Mouse (Mus musculus) kidney, postnatal 14 days (tissue): Measurements from ENCODE around the gene Gm20532.

Source experiments
- DNase-seq: peaks from one replicate; pipeline ENCODE4 v3.0.0; 2022; ENCODE audit warnings: mixed read lengths

Gene Gm20532

DNA sequence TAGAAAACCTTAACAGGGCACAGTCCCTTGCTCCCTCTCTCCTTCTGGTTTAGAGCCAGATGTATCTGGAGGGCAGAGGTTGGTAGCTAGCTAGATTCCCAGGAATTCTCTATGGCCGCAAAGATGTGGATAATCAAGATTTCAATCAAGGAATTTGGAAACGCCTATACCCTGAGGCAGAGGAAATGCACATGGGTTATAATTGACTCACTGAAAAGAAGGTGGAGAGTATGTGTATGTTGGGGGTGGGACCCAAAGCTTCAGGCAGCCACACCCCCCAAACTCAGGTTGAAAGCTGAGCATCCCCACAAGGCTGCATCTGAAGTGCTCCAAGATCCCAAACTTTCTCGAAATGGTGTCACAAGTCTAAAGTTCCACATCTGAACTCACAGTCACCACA lies 12.0 kb downstream of the Gm20532 start:
- DNase-seq = no peak

DNA sequence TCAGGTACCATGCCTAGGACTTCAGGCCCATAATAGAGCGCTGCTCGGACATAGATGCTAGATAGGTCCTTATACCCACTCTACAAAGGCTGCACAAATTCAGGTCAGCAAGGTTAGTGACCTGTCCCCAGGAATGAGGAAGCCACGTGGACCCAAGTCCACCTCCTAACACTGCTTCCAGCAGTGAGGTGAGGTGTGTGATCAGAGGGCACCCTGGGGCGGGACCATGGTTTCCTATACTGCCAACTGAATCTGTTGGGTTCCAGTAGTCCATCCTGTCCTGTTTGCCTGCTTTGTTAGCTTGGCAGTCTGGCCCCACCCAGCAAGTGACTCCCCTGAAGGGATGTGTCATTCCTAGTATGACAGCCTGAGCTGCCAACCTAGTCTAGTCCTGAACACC lies 13.5 kb downstream of the Gm20532 start:
- DNase-seq = no peak

DNA sequence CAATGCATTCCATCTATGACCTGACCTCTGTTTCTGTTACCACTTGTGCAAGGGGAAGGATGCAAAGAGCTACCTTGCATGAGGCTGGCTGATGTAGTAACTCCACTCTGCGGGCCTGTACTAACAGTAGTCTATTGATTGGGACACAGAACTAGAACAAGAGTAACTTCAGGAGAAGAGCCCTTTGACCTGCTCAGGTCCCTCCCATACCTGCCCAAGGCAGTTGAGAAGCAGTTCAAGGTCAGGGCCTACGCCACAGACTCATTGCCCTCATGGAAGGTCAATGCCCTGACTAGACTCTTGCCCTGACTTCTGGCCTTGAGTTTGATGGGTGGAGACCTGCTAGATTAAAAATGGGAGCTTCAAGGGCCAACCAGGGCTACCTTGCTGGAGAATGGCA lies 14.2 kb downstream of the Gm20532 start:
- no peak for DNase-seq

DNA sequence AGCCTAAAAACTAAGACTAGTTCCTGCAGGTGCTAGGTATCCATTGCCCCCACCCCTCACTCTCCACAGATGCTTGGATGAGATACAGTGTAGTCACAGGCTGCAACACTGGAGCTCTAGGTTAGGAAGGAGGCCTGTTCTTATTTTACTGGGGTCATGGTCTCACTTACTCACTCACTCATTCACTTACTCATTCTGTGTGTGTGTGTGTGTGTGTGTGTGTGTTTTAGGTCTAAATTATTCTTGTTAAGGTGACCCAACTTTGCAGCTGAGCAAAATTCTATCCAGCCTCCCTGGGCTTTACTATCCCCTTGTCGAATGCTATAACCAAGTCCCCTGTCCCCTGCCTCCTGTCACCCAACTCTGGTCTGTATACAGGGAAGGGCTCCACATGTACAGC lies 15.2 kb downstream of the Gm20532 start:
- no peak for DNase-seq

DNA sequence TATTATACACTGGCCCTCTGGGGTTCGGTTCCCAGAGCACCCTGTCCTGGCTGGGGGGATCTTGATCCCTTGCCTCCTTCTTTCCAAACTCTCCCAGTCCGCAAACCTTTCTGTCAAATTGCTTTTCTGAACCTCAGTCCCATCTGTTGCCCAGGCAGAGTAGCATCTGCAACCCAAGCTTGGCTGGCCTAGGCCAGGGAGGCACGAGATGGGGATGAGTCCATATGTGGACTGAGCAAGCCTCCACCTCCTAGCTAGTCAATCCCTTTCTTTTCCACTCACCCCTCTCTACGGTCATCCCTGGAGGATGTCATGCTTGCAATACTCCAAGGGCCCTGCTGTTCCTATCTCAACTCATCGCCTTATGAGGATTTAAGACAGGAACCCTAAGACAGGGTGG lies 16.2 kb downstream of the Gm20532 start:
- DNase-seq = no peak

DNA sequence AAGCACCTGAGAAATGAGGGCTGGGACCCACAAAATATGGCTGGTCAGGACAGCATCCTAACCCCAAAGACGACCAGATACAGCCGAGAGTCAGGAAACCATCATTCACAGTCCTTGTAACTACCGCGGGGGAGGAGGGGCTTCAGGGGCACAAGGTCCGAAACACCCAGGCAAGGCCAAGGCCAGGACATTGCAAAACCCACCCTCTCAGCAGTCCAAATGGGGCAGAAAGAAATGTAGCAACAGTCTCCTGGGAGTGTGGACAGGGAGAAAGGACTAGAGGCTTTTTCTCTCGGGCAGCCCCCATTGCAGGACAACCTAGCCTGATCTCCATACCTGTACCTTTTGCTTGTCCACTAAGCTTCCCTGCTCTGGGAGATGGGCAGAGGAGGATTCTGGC lies 16.7 kb downstream of the Gm20532 start:
- no peak for DNase-seq

DNA sequence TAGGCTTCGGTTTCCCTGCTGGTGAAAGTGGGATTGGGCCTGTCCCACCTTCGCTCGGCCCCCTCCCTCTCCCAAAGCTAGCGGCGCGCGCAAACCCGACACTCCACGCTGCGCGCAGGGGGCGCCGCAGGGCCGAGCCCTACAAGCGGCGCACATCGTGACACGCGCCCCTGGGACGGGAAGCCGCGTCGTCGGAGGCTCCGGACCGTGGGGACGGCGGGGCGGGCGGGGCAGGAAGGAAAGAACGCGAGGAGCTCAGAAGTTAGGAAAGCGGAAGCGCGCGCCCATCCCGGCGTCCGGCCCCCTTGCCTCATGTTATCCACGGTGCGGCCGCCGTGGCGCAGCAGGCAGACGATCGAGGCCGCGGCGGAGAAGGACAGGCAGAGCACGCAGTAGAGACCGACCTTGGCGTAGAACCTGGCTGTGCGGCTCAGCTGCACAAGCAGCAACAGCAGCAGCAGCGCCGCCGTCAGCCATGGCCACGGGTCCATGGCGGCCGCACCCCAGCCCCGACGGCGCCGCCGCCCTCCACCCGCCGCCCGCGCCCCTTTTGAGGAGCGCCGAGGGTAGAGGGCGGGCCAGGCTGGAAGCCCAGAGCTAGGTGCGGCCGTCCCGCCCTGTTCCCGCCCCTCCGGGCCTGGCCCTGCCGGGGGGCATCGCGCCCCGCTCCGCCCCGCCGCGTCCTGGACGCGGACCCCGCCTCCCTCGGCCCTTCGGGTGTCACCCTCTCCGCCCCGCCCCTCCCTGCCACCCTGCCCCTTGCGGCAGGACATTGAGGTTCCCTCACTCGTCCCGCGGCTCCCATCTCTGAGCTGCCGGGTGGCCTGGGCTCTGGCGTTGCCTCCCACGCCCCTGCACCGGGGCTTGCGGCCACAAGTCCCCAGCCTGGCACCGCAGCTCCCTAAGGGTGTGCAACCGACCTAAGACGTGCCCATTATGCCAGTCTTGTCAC lies 17.6 kb downstream of the Gm20532 start, which contains the start of gene Agpat2:
Gene Agpat2, minus strand, starts transcription at position 698 of the 952 bp plus-strand sequence.
- peak; percentile 92 for DNase-seq

DNA sequence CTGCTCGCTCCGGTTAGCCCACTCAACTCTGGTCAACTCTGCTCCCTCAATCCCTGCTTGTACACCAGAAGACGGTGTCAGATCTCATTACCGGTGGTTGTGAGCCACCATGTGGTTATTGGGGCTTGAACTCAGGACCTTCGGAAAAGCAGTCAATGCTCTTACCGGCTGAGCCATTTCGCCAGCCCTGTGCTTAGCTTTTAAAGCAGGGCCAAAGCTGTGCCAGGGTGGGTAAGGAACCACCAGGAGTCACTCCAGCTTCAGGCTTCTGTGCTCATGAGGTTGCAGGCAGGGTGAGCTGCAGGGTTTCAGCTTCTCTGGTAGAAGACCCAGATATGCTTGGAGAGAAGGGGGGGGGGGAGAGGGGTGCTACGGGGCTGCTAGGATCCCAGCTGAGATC lies 18.9 kb downstream of the Gm20532 start:
- DNase-seq = no peak

DNA sequence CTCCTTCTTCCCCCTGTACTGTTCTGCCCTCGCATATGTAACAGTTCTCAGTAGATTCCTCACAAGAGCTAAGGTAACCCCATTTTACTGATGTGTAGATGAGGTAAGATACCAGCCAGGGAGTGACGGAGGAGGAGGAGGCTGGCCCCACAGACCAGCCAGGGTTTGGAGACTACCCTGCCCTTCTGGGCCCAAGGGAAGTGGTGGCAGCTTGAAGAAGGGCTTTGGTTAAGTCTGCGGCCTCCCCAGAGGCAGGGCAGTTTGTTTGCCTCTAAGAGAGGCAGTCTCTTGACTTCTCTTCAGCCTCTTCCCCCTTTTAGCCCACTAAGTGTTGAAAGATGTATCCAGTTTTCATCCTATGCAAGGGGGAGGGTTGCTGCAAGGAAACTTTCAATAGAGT lies 20.1 kb downstream of the Gm20532 start:
- DNase-seq = no peak

DNA sequence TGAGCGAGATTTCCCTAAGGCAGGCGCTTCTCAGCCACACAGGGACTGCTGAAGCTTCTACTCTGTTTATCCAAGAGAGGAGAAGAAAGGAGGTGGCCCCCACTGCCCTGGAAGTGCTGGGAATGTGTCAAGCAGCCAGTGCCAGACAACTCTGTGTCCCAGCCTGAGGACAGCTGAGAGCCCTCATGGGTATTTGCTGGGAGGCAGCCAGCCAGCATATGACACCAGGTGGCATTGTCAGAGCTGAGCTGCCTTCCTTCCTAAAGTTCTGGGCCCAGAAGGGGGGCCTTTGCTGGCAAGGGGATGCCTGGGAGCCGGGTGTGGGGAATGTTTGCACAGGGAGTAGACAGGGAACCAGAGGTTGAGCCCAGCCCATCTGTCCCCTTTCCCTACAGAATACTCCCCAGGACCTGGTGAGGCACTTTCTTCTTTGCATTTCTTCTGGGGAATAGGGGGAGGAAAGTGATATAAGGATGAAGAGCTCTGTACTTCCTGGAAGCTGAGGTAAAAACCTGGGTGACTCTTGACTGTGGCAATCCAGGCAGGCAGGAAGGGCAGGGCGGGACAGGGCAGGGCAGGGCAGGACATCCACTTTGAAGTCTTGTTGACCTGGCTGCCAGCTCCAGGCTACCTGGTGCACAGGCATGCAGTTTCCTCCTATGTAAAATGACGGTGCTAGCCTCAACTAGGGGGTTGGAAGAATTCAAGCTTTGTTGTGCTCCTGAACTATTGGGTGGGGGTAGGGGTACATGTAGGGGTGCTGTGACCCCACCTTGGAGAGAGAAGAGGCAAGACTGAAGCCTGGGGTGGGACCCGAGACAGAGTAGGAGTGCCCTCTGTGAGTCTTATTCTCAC lies 20.8 kb downstream of the Gm20532 start:
- peak; percentile 62 for DNase-seq

DNA sequence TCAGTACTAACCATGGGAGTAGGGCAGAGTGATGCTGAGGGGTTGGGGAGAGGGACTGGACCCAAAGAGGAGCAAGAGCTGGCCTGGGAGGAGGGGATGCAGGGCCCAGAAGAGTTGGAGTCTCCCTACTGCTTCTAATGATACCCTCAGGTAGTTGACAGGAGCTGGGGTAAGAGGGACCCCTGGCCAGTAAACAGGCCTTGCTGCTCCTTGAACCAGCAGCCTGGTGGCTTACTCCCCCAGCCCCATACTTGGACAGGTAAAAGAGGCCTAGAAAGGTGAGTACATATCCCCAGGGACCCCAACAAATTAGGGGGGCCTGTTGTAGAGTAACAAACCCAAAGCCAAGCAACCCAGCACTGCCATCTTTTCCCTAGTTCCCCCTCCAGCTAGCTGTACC lies 22.3 kb downstream of the Gm20532 start:
- DNase-seq = no peak

DNA sequence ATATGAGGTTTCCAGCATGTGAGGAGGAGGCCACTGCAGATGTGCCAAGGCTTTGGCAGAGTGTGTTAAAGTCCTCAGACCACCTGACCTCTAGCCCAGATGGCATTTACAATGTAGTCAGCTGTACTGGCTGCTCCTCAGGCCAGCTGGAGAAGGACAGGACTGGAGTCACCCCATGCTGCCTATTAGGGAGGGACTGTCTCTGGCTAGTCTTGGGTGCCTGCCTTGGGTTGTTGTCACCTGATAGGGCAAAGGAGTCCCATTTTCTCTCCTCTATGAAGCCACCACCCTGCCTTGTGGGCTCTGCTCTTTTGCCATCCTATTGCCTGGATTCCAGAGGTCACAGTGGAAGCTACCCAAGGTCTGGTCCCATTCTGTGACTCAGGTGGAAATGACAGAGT lies 22.8 kb downstream of the Gm20532 start:
- no peak for DNase-seq

DNA sequence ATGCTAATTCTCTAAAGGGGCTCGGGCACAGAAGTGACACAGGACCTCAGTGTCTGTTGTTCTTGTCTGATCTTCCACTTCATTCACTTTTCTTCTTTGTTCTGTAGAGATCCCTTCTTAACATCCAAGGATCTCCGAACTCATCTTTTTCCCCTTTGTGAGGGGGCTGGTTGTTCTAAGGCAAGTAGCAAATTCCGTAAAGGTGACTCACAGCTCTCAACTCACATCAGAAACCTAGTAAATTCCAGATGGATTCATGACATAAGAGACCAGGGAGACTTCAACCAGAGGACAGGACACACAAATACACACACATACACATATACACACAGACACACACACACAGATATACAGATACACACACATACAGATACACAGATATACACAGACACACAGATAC lies 24.1 kb downstream of the Gm20532 start:
- DNase-seq = no peak

DNA sequence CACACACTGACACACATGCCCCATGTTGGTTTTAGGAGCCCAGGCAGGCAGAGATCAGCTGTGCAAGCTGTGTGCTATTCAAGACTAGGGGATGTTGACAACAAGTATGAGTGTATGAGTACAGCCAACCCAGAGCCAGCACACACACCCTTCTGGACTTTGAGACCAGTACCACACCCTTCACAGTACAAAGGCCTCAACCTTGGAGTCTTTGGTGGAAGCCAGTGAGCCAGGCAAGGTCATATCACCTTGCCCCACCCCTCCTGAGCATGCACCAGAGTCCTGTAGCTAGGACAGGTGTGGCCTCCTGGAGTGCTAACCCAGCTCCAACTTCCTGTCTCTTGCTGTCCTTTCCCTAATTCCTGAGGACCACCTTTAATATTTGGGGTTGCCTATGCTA lies 24.6 kb downstream of the Gm20532 start:
- no peak for DNase-seq

DNA sequence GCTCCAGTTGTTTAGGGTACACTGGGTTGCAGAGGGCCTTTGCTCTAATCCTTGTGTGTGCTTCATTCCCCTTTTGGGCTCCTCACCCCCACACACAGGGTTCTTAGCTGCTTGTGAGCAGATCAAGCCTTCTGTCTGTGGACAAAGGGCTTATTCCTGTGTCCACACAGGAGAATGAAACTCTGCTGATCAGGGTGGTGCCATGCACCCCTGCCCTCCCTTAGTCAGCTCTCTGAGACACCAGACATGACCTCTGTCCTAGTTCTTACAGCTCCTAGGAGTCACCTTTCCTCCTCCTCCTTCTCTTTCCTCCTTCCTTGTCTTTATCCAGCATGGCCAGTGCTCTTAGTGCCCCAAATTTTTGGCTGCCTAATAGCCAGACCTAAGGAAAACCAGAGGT lies 25.5 kb downstream of the Gm20532 start:
- no peak for DNase-seq

DNA sequence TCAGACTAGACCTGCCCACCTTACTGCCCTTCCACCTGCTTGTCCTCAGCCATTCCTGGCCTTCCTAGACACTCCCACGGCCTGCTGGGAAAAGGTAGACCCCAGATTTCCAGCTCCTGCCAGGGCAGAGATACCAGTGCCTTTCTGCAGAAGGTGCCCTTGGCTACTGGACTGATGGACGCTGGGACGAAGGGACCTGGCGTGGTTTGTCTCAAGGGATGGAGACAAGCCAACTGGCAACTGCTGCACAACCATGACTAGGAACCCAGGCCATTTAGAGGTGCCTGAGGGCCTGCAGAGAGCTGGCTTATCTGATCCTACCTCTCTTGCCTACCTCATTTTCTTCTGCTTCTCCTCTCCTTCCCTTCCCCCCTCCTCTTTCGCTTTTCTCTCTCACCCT lies 28.5 kb downstream of the Gm20532 start:
- no peak for DNase-seq

DNA sequence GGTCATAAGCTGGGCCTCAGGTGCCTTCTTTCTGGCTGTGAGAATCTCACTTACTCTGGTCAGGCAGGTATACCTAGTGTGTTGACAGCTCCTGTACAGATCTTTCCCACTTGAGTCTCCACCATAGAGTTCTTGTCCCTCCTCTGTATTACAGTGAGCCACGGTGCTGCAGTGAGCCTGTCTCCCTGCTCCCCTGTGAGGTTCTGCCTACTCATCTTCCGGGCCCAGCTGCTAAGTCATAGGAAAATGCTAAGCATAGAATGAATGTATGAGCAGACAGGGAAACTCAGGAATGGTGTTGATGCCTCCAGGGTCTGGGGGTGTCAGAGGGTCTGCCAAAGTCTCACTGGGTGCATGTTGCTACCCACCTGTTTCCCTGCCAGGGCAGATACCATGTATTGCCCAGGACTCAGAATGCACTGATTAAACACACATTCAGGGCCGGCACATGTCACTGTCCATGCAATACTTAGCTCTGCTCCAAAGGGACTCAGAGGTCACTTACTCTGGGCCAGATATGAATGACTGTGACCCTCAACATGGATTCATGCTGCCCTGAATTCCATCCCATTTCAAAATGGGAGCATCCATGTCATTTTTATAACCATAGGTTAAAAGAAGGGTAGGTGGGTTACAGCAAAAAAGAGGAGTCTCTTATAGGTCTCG lies 29.2 kb downstream of the Gm20532 start:
- no peak for DNase-seq

DNA sequence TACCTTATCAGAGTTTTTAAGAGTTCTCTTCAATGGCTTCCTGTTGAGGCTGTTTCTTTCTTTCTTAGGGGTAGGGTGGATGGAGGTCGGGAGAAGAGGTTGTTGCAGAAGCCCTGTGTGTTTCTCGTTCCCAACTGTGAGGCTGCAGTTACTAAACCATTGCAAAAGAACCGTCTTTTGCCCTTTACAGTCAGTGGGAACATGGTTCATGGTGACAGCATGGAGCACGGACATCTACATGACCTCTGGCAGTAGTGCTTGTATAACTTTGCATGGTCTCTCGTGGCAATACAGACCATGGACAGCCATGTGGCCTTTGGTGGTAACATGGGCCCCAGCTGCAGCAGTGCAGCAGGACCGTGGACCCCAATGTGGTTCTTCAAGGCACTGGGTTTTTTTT lies 30.9 kb downstream of the Gm20532 start:
- no peak for DNase-seq

DNA sequence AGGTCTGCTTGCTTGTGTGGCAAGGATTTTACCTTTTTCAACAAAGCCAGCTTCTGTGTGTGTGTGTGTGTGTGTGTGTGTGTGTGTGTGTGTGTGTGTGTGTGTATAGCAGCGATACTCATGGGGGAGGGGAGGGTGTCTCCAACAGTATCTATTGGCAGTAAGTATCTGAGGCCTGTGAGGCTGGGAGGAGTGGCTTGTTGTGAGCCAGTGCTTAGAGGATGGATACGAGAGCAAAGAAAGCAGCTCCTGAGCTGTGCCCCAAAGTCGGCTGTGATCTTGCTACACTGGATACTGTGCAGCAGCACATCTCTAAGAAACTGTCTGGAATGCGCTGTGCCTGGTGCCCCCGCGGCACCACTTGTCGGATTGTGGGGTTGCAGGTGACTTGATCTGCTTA lies 31.5 kb downstream of the Gm20532 start:
- DNase-seq = no peak

DNA sequence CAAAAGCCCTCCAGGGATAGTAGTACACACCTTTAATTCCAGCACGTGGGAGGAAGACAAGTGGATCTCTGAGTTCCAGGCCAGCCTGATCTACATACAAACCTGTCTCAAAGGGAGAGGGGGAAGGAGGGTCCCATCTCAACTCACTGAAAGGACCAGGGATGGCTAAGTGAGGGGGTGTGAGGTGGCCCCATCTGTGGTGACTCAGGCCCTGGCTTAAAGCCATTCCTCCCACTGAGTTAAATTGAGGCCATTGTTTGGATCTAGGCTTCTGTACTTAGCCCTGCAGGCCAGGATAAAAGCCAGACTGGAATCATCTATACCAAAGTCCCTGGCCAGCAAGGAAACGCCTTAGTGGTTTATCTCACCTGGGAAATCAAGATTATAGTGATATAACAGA lies 34.8 kb downstream of the Gm20532 start:
- DNase-seq = no peak

DNA sequence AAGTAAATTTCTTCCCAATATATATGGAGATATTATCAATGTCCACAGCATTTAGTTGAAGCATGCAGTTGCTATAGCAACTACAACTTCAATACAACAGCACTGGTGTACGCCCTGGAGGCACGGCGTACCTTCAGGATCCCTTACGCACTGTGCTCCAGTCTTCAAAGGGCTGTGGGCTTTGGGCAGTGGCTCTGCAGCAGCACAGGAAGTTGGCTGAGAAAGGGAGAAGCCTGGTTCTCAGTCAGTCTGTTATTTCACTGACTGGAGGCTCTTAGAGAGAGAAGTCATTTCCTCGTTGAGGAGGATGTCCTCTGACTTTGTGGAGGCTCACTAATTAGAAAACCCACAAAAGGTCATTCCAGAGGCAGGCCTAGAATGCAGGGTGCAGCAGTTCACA lies 36.5 kb downstream of the Gm20532 start:
- no peak for DNase-seq

DNA sequence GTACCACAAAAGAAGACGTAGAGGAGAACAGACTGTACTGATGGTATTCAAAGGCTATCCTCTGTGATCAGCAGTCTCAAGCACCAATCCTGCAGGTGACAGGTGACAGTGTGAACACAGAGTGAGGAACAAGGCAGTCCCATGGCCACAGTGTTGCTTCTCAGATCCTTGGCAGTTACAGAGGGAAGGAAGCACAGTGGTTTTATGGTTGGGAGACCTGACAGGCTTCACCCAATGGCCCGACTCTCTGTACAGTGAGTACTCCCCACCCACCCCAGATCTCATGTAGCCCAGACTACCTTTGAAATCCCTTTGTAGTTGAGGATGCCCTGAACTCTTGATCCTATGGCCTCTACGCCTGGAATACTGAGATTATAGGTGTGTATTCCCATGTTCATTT lies 39.0 kb downstream of the Gm20532 start:
- no peak for DNase-seq

DNA sequence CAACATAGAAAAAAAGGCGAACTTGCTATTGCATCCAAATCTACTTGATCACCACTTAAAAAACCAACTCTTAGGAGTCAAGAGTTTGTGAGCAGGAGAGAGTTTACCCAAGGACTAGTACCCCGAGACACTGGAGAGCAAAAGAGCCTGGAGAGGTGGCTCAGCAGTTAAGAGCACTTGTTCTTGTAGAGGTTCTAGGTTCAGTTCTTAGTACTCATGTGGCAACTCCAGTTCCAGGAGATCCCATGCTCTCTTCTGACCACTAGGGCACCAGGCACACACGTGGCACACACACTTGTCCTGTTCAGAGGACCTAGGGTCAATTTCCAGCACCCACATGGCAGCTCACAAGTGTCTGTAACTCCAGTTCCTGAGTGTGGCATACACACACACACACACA lies 39.6 kb downstream of the Gm20532 start:
- DNase-seq = no peak
